20 mouse cellular contexts compared by ENCODE assay signal in the genomic region with DNA sequence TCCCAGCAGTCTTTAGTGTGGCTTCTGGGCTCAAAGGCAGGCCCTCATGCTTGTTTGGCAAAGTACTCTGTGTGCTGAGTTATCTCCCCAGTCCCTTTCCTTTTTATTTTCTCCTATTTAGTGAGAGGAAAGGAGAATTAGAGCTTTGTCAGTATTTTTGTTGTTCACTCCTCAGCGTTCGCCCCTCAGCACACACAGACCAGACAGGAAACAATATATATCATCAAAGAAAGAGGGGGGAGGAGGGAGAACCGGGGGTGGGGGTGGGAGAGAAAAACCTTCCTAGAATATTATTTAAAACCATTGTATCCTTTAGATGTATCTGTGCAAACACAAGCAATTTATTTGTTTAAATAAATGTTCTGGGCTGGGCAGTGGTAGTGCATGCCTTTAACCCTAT. TPM values are rescaled to one million over a fixed set of nuclear protein-coding genes. Genes with fewer than 3 reads are reported as not detected.
DNase-seq lines count a peak whose midpoint lies in the region; ATAC-seq lines count a peak whose summit lies in the region.
"Had no signal": no experiment of that assay in that cellular context is flagged by ENCODE, and none has a peak within 500 bp of the region (broad histone marks: within the 10 kb centered on the region; RNA-seq: fewer than 3 reads in every experiment).

No protein-coding gene starts in this region.

- peak; percentile 12 for DNase-seq in thymus, postnatal 0 days (ENCODE audit: low spot score)
- DNase-seq in thymus, postnatal 10 days (ENCODE audit: low spot score in 2 of 2): no peak
- peak; percentile 22 for DNase-seq in induced T-regulatory cell, adult 2 months (ENCODE audit: low read depth)
- no peak for DNase-seq in ovary, postnatal 36 days (ENCODE audit: low spot score)
- DNase-seq in left cerebral cortex, adult 11 months (ENCODE audit: low spot score): no peak
- DNase-seq: adrenal gland, adult 2 months; adrenal gland, postnatal 14 days; cerebellum, adult 11 months; cerebellum, adult 2 months; cerebellum, adult 9-11 months; cerebellum, postnatal 25 days; forebrain, postnatal 0 days; gastrocnemius, adult 2 months; gastrocnemius, postnatal 14 days; heart, postnatal 10 days; heart, postnatal 36 days had no signal

- ATAC-seq in CD4-positive, CD25-positive, alpha-beta regulatory T cell, adult 4 months: peak; percentile 66
- ATAC-seq: forebrain, embryonic 14.5 days; forebrain, postnatal 0 days; hindbrain, embryonic 16.5 days; Patski had no signal

RNA-seq across cellular contexts. Expression of gene Foxn3, which starts 47.9 kb away (rescaled TPM):
- polyA plus RNA-seq in thymus, postnatal 0 days (2015; fragmentation: Nextera tagmentation; extraction: Ambion mirVana): 85.0 and 119 TPM in 2 replicates
- polyA plus RNA-seq in CD4-positive, CD25-positive, alpha-beta regulatory T cell, adult 4 months (2017; shearing (Covaris generic)): 100 to 1,000 TPM; 129 to 166 TPM

Comparison
In these comparisons a context has a peak if more than half of its experiments do, and no peak if none do; other contexts are left out.
1. DNase-seq: peak in thymus, postnatal 0 days (single experiment) and induced T-regulatory cell, adult 2 months (single experiment); none in thymus, postnatal 10 days (0 of 2), ovary, postnatal 36 days (single experiment) and left cerebral cortex, adult 11 months (single experiment).